Mouse (Mus musculus) lung, embryonic 16.5 days (tissue): ENCODE results near the gene Catsper4. TPM values are rescaled to one million over a fixed set of nuclear protein-coding genes. Genes with fewer than 3 reads are reported as not detected.

ENCODE experiments used
- ATAC-seq: fragments of 200-750 bp; cut with Nextera tagmentation; 2 replicates; pipeline ENCODE4 v1.8.0; 2017; ENCODE audit warnings: low read depth, mild to moderate bottlenecking, moderate library complexity
- H3K27ac ChIP-seq: fragments of 300-500 bp; sonication (generic); 2 replicates; pipeline ENCODE4 v1.5.1; 2014; ENCODE audit warnings: mild to moderate bottlenecking, control low read depth, low read length
- H3K27me3 ChIP-seq: fragments of 300-500 bp; sonication (generic); 2 replicates; pipeline ENCODE4 v1.6.1; 2014; ENCODE audit warnings: low read depth, low read length, mixed read lengths; ENCODE audit not compliant: control insufficient read depth, insufficient read depth
- H3K36me3 ChIP-seq: fragments of 300-500 bp; sonication (generic); 2 replicates; pipeline ENCODE4 v1.6.1; 2014; ENCODE audit warnings: low read length; ENCODE audit not compliant: control insufficient read depth, insufficient read depth
- H3K4me1 ChIP-seq: fragments of 300-500 bp; sonication (generic); replicated peaks from 2 replicates; pipeline ENCODE4 v1.6.1; 2014; ENCODE audit warnings: low read length, mixed read lengths; ENCODE audit not compliant: control insufficient read depth, insufficient read depth
- H3K4me2 ChIP-seq: fragments of 300-500 bp; sonication (generic); 2 replicates; pipeline ENCODE4 v1.6.1; 2014; ENCODE audit warnings: low read depth, low read length, control low read depth
- H3K4me3 ChIP-seq: fragments of 300-500 bp; sonication (generic); 2 replicates; pipeline ENCODE4 v1.5.1; 2014; ENCODE audit warnings: mild to moderate bottlenecking, low read length, control low read depth
- H3K9ac ChIP-seq: fragments of 300-500 bp; sonication (generic); 2 replicates; pipeline ENCODE4 v1.6.1; 2014; ENCODE audit warnings: low read length, control low read depth
- H3K9me3 ChIP-seq: fragments of 300-500 bp; sonication (generic); 2 replicates; pipeline ENCODE4 v1.6.1; 2016; ENCODE audit warnings: low read length; ENCODE audit not compliant: control insufficient read depth
- WGBS: fragments of 180-500 bp; shearing (Covaris S2); extraction: QIAGEN DNeasy Blood & Tissue Kit; methylation state at CpG from one replicate; pipeline ENCODE4 v1.1.7; 2014; 5-methylcytosine and 5-hydroxymethylcytosine counted together
- polyA plus RNA-seq: library from polyadenylated mRNA; unstranded; fragments of >200 nt; fragmentation: Nextera tagmentation; extraction: Ambion mirVana; gene quantifications from 2 replicates; pipeline ENCODE4 v1.2.1, GENCODE M21; 2015

The Catsper4 gene
- polyA plus RNA-seq, 1 experiment from 2014 or later = 0.23 TPM

DNA sequence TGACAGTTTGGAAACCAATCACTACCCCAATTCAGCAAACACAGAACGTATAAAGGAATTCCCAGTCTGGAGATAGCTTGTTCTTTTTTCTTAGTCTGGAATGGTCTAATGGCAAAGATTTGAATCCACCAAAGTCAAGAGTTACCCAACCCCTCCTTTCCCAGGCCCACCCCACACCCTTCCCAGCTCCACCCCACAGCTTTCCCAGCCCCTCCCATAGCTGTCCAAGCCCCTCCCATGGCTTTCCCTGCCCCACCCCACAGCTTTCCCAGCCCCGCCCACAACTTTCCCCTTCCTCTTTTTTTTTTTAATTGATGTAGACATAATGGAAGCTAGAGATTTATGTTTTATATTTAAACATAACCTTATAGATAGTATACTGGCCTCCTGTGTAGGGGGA, 27.8 kb downstream of the Catsper4 start:
- no peak for ATAC-seq
- Histone ChIP-seq H3K9me3 (no peaks in the 10 kb centered on the region), H3K9ac (no peak overlapping the region), H3K27ac (no peak overlapping the region), H3K4me3 (no peak overlapping the region), H3K27me3 (no peaks in the 10 kb centered on the region), H3K4me2 (no peak overlapping the region), H3K4me1 (no peaks in the 10 kb centered on the region), H3K36me3 (no peaks in the 10 kb centered on the region)
- WGBS = 64% methylated on average over 2 of the region's 2 CpGs

DNA sequence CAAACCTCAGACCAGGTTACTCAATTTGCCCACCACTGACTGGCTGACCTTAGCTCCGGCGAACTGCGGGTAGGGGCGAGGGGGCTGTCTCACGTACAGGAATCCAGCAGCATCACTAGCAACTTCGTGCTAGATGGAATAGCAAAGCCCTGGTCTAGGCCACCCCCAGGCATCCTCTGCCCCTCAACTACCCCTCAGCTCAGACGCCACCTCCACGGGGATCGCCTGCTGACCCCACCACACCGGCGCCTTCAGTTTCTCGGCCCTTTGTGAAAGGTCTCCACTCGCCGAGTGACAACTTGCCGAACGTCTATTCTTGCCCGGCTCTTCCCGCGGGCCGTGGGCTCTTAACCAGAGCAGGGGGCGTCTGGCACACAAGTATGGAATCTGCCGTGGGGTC, 40.9 kb downstream of the Catsper4 start:
- H3K27ac ChIP-seq = peak overlapping the region; percentile 83
- peak overlapping the region; percentile 91 for H3K9ac ChIP-seq
- peak overlapping the region; percentile 85 for H3K4me3 ChIP-seq
- 2% methylated on average over 22 of the region's 22 CpGs for WGBS
- peaks cover 9% of the 10 kb centered on the region for H3K4me1 ChIP-seq
- H3K27me3 ChIP-seq = no peaks in the 10 kb centered on the region
- no peaks in the 10 kb centered on the region for H3K9me3 ChIP-seq
- no peaks in the 10 kb centered on the region for H3K36me3 ChIP-seq
- ATAC-seq = no peak
- peak overlapping the region; percentile 96 for H3K4me2 ChIP-seq

DNA sequence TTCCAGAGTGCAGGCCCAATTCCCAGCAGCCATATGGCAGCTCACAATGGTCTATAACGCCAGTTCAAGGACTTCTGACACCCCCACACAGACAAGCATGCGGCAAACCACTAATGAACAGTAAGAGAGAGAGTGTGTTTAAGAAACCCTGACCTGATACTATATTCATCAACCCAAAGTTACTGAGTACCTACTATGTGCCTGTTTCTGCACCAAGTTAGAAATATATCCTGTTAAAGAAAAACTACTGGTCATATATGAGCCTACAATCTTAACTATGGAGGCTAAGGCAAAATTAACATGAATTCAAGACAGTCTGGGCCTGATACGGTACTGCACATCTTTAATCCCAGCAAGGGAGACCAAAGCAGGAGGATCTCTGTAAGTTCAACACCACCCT, 41.6 kb downstream of the Catsper4 start:
- Histone ChIP-seq H3K9me3 (no peaks in the 10 kb centered on the region), H3K27ac (no peak overlapping the region), H3K9ac (peak overlapping the region; percentile 91), H3K4me2 (peak overlapping the region; percentile 96), H3K27me3 (no peaks in the 10 kb centered on the region), H3K36me3 (no peaks in the 10 kb centered on the region), H3K4me1 (peaks cover 9% of the 10 kb centered on the region), H3K4me3 (peak overlapping the region; percentile 85)
- 80% methylated on average over 3 of the region's 3 CpGs for WGBS
- ATAC-seq = no peak

DNA sequence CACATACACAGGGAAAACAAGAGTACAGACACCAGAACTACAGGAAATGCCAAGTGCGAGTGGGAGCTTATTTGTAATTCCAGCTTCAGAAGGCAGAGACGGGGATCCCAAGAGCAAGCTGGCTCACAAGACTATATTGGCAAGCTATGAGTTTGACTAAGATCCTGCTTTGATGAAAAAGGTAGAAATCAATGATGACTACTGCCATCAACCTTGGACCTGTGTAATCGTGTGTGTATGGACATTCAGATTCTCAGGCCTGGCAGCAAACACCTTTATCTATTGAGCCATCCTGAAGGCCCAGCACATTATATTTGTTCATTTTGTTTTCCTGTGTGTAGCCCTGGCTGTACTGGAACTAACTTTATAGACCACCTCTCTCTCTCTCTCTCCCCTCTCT, 43.5 kb downstream of the Catsper4 start:
- WGBS = 79% methylated on average over 3 of the region's 3 CpGs
- H3K36me3 ChIP-seq = no peaks in the 10 kb centered on the region
- H3K27me3 ChIP-seq = no peaks in the 10 kb centered on the region
- H3K4me2 ChIP-seq = no peak overlapping the region
- H3K4me1 ChIP-seq = peaks cover 9% of the 10 kb centered on the region
- no peak overlapping the region for H3K9ac ChIP-seq
- H3K9me3 ChIP-seq = no peaks in the 10 kb centered on the region
- no peak overlapping the region for H3K27ac ChIP-seq
- ATAC-seq = no peak
- no peak overlapping the region for H3K4me3 ChIP-seq

DNA sequence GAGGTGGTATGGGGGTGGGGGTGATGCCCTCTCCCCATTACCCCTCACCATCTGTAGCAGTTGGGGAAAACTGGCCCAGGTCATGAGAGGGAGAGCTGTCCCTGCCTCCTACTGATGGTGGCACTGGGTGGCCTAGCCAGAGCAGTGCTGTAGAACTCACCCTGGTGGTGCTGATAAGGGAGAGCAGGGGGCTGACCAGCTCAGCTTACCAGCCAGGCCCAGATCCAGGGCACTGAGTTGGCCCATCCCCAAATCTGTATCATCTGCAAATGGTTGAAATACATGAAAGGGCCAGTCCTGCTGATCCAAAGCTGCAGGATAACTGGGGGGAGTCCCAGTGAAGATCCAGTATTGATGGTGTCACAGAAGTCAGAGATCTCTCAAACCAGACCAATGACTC, 45.4 kb downstream of the Catsper4 start:
- H3K27ac ChIP-seq = no peak overlapping the region
- no peak overlapping the region for H3K9ac ChIP-seq
- peaks cover 9% of the 10 kb centered on the region for H3K4me1 ChIP-seq
- H3K9me3 ChIP-seq = no peaks in the 10 kb centered on the region
- H3K4me2 ChIP-seq = no peak overlapping the region
- no peaks in the 10 kb centered on the region for H3K27me3 ChIP-seq
- no peak for ATAC-seq
- no peak overlapping the region for H3K4me3 ChIP-seq
- H3K36me3 ChIP-seq = no peaks in the 10 kb centered on the region

DNA sequence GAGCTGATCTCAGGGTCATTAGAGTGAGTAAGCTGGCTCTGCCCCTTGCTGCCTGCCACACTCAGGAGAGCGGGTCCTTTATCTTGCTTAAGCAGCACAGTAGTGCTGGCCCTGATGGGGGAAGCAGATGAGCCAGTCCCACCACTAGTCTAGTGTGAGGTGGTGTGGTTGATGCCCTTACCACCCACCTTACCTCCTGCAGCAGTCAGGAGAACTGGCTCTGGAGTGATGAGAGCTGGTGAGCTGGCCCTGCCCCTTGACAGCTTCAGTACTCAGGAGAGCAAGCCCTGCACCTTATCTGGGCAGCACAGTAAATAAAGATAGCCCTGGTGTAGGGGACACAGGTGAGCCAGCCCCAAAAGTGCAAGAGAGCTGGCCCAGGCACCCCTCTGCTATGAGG, 46.1 kb downstream of the Catsper4 start:
- no peak overlapping the region for H3K4me2 ChIP-seq
- ATAC-seq = no peak
- H3K9ac ChIP-seq = no peak overlapping the region
- H3K36me3 ChIP-seq = no peaks in the 10 kb centered on the region
- H3K4me3 ChIP-seq = no peak overlapping the region
- no peak overlapping the region for H3K27ac ChIP-seq
- no peaks in the 10 kb centered on the region for H3K9me3 ChIP-seq
- 82% methylated on average over 1 of the region's 1 CpGs for WGBS
- no peaks in the 10 kb centered on the region for H3K27me3 ChIP-seq
- H3K4me1 ChIP-seq = peaks cover 9% of the 10 kb centered on the region

DNA sequence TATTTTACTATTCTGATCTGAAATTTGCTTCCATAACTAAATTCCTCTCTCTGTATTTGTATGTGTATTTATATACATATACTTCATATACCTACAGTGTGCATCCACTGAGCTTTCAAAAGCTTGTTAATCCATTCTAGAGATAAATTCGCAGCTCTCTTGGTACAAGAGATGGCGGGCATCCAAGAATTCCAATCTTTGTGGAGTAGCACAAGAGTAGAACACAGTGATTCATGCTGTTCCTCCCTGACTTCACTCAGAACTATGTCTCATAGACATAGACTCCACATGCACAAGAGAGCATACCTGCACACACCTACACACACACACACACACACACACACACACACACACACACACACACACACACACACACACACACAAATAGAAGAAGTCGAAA, 54.8 kb downstream of the Catsper4 start:
- H3K4me1 ChIP-seq = no peaks in the 10 kb centered on the region
- H3K36me3 ChIP-seq = peaks cover 4% of the 10 kb centered on the region; the same call in 1 of the 2 replicates
- H3K4me2 ChIP-seq = no peak overlapping the region
- WGBS = 61% methylated on average over 3 of the region's 3 CpGs
- no peak overlapping the region for H3K9ac ChIP-seq
- H3K27me3 ChIP-seq = no peaks in the 10 kb centered on the region
- ATAC-seq = no peak
- H3K4me3 ChIP-seq = no peak overlapping the region
- H3K9me3 ChIP-seq = no peaks in the 10 kb centered on the region
- no peak overlapping the region for H3K27ac ChIP-seq

DNA sequence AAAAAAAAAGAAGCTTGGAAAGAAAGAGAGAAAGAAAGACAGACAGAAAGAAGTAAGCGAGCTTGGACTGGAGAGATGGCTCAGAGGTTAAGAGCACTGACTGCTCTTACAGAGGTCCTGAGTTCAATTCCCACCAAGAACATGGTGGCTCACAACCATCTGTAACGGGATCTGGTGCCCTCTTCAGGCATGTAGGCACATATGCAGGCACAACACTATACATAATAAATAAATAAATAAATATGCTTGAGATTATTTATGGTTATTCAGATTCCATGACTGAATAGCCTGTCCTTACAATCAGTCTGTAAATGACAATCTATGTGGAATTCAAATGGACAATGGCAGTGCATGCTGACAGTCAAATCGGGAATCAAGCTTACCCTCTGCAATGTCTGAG, 60.3 kb downstream of the Catsper4 start:
- Histone ChIP-seq H3K4me2 (no peak overlapping the region), H3K4me1 (no peaks in the 10 kb centered on the region), H3K27me3 (no peaks in the 10 kb centered on the region), H3K4me3 (no peak overlapping the region), H3K36me3 (peaks cover 8% of the 10 kb centered on the region; the same call in 1 of the 2 replicates), H3K27ac (no peak overlapping the region), H3K9me3 (no peaks in the 10 kb centered on the region), H3K9ac (no peak overlapping the region)
- ATAC-seq = no peak
- 91% methylated on average over 3 of the region's 3 CpGs for WGBS

DNA sequence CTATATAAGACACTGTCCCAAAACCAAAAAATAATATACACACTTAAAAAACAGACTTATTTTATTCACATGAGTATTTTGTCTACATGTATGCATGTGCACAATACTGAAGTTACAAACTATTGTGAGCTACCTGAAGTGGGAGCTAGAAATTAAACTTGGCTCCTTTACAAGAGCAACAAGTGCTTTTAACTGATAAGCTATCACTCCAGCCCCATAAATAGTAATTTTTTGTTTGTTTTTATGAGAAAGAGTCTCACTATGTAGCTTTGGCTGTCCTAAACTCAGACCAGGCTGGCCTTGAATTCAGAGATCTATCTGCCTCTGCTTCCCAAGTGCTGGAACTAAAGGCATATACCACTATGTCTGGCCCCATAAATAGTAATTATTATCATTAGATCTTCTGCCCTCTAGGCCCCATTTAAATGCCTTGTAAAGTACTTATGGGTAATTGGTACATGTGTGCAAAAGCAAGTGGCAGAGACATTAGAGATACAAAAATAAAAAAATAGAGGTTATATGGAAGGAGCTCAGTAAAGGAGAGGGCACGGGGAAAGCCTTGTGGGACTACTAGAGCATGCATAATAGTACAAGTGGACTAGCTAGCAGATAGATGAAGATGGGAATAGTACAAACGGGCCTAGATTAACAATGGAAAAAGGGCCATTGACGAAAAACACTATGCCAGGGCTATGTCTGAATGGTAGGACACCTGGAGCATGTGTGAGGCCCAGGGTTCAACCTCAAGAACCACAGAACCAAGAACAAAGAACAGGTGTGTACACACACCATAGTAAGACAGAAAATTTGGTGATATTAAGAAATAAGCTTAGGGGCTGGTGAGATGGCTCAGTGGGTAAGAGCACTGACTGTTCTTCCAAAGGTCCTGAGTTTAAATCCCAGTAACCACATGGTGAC, 61.4 kb downstream of the Catsper4 start:
- Histone ChIP-seq H3K27ac (no peak overlapping the region), H3K9me3 (no peaks in the 10 kb centered on the region), H3K4me1 (no peaks in the 10 kb centered on the region), H3K27me3 (no peaks in the 10 kb centered on the region), H3K36me3 (peaks cover 8% of the 10 kb centered on the region; the same call in 1 of the 2 replicates), H3K4me3 (no peak overlapping the region), H3K9ac (no peak overlapping the region), H3K4me2 (no peak overlapping the region)
- ATAC-seq = no peak
- WGBS = 90% methylated on average over 3 of the region's 3 CpGs
